Mouse (Mus musculus) neural tube, embryonic 12.5 days (tissue): Measurements from ENCODE around the gene Rplp0. TPM values are rescaled to one million over a fixed set of nuclear protein-coding genes. Genes with fewer than 3 reads are reported as not detected.

Experiments
- ATAC-seq: fragments of 200-750 bp; cut with Nextera tagmentation; 2 replicates; pipeline ENCODE4 v1.8.0; 2017; ENCODE audit warnings: low read depth, mild to moderate bottlenecking, moderate TSS enrichment, moderate library complexity; ENCODE audit not compliant: low FRiP score
- H3K27ac ChIP-seq: fragments of 300-500 bp; sonication (generic); 2 replicates; pipeline ENCODE4 v1.5.1; 2016
- H3K27me3 ChIP-seq: fragments of 300-500 bp; sonication (generic); replicated peaks from 2 replicates; pipeline ENCODE4 v1.6.1; 2016; ENCODE audit warnings: mild to moderate bottlenecking
- H3K36me3 ChIP-seq: fragments of 300-500 bp; sonication (generic); 2 replicates; pipeline ENCODE4 v1.6.1; 2016; ENCODE audit warnings: mild to moderate bottlenecking
- H3K4me1 ChIP-seq: fragments of 300-500 bp; sonication (generic); 2 replicates; pipeline ENCODE4 v1.6.1; 2016
- H3K4me2 ChIP-seq: fragments of 300-500 bp; sonication (generic); replicated peaks from 2 replicates; pipeline ENCODE4 v1.6.1; 2016; ENCODE audit warnings: mild to moderate bottlenecking
- H3K4me3 ChIP-seq: fragments of 300-500 bp; sonication (generic); 2 replicates; pipeline ENCODE4 v1.5.1; 2016
- H3K9ac ChIP-seq: fragments of 300-500 bp; sonication (generic); 2 replicates; pipeline ENCODE4 v1.6.1; 2016; ENCODE audit warnings: mild to moderate bottlenecking
- H3K9me3 ChIP-seq: fragments of 300-500 bp; sonication (generic); 2 replicates; pipeline ENCODE4 v1.6.1; 2016; ENCODE audit warnings: mild to moderate bottlenecking
- WGBS: fragments of 180-500 bp; shearing (Covaris S2); methylation state at CpG from one replicate; pipeline ENCODE4 v1.1.7; 2016; 5-methylcytosine and 5-hydroxymethylcytosine counted together
- polyA plus RNA-seq: library from polyadenylated mRNA; unstranded; fragments of >200 nt; fragmentation: Nextera tagmentation; extraction: Ambion mirVana; gene quantifications from 2 replicates; pipeline ENCODE4 v1.2.1, GENCODE M21; 2016

The Rplp0 gene
- polyA plus RNA-seq, 1 experiment from 2014 or later = 843 TPM

DNA sequence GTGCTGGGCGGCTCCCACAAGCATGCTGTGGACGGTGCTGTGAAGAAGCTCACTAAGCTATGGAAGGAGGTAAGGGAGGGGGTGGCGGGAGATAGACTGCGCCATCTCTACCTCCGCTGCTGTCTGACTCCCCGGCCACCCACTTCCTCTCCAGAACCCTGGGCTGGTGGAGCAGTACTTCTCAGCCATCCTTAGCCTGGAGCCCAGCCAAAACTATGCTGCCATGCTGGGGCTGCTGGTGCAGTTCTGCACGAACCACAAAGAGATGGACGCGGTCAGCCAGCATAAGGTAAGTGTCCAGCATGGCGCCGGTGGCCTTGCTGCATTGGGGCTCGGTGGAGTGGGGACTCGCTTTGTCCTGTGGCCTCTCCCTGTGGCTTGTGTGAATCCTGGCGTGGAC, 19.7 kb downstream of the Rplp0 start:
- H3K4me1 ChIP-seq = no peaks in the 10 kb centered on the region
- 98% methylated on average over 14 of the region's 14 CpGs for WGBS
- H3K27me3 ChIP-seq = no peaks in the 10 kb centered on the region

DNA sequence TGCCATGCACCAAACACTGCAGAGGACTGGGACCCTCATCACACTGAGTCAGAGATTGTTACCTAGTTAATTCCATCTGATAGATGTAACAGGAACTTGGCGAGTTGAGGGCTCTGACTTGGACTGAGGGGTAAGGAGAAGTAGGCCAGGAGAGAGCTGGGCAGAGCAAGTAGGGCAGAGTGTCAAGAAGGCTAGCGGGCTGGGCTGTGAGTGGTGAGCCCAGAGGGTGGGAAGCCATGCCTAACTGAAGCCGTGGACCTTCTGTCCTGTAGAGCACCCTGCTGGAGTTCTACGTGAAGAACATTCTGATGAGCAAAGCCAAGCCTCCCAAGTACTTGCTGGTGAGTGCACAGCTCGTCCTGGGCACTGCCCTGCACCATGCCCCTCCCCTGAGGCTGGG, 20.1 kb downstream of the Rplp0 start:
- Histone ChIP-seq H3K4me3 (no peak overlapping the region), H3K4me1 (no peaks in the 10 kb centered on the region), H3K9me3 (peaks cover 14% of the 10 kb centered on the region), H3K27ac (no peak overlapping the region), H3K36me3 (peaks cover 95% of the 10 kb centered on the region), H3K27me3 (no peaks in the 10 kb centered on the region), H3K9ac (no peak overlapping the region), H3K4me2 (no peak overlapping the region)
- 88% methylated on average over 5 of the region's 5 CpGs for WGBS
- no peak for ATAC-seq

More for the DNA sequence above, 19.7 kb downstream of the Rplp0 start:
- Histone ChIP-seq H3K9ac (no peak overlapping the region), H3K9me3 (peaks cover 14% of the 10 kb centered on the region), H3K27ac (no peak overlapping the region), H3K4me2 (no peak overlapping the region), H3K36me3 (peaks cover 95% of the 10 kb centered on the region), H3K4me3 (no peak overlapping the region)
- ATAC-seq = no peak

DNA sequence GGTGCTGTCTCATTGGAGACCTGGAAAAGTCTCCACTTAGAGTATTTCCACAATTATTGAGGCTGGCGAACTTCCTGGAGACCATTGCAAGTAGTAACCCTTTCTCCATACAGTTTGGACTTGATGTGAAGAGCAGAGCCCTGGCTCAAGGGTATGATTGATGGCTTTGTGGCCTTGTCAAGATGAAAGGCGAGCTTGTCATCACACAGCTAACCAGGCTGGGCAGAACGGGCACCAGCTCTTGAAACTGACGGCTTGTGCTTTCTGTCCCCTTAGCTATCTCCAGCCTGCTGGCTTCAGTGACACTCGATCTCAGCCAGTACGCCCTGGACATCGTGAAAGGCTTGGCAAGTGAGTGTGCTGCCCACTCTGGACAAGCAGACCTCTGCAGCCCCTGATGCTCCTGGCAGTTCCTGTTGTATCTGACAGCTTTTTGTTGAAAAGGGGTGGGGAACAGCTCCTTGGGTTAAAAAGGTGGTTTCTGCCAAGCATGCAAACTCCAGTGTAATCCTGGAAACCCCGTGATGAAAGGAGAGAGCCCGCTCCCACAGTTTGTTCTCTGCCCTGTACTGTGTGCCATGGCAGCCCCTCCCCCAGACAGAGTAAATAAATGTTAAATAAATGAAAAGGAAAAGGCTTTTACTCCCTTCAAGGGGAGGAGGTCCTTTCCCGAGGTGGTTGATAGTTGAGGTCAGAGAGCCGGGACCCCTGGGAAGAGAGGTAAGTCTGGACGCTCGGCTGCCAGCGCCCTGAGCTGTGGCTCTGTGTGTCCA, 21.1 kb downstream of the Rplp0 start:
- H3K4me1 ChIP-seq = no peaks in the 10 kb centered on the region
- peaks cover 95% of the 10 kb centered on the region for H3K36me3 ChIP-seq
- H3K9ac ChIP-seq = no peak overlapping the region
- H3K9me3 ChIP-seq = peaks cover 14% of the 10 kb centered on the region
- ATAC-seq = no peak
- H3K27ac ChIP-seq = no peak overlapping the region
- H3K4me2 ChIP-seq = no peak overlapping the region
- 91% methylated on average over 14 of the region's 14 CpGs for WGBS
- no peaks in the 10 kb centered on the region for H3K27me3 ChIP-seq
- H3K4me3 ChIP-seq = no peak overlapping the region

DNA sequence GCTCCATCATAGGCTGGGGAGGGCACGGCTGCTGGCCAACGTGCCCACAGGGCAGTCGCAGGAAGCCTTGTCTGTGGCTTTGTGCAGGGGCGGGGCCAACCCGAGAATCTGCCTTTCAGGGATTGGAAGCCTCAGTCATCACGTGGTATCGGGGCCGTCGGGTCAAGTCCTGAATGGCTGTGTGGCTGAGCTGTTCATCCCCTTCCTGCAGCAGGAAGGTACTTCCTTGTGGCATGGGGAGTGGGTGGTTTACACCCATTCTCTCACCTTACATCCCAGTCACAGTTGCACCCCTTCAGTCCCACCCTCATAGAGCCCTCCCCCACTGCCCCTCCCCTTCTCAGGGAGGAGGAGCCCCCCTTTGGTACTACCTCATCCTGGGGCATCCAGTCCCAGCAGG, 22.4 kb downstream of the Rplp0 start:
- peaks cover 97% of the 10 kb centered on the region for H3K36me3 ChIP-seq
- H3K27ac ChIP-seq = no peak overlapping the region
- no peak overlapping the region for H3K4me2 ChIP-seq
- H3K9ac ChIP-seq = no peak overlapping the region
- no peak for ATAC-seq
- no peaks in the 10 kb centered on the region for H3K4me1 ChIP-seq
- no peaks in the 10 kb centered on the region for H3K27me3 ChIP-seq
- H3K4me3 ChIP-seq = no peak overlapping the region
- WGBS = 96% methylated on average over 9 of the region's 9 CpGs
- peaks cover 14% of the 10 kb centered on the region for H3K9me3 ChIP-seq

DNA sequence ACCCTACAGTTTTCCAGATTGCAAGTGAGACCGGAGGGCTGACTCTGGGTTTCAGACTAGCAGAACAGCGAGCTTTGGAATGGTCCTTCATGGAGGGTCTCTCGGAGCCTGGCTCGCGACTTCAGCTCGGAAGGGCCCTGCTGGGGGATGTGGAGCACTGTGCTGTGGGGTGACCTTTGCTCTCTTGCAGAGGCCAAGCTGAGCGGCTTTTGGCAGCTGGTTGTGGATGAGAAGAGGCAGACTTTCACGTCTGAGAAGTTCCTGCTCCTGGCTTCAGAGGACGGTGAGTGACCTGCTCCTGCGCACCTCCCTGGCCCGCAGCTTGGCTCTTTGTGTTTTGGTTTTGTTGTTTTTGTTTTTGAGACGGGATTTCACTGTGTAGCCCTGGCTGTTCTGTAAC, 26.3 kb downstream of the Rplp0 start:
- Histone ChIP-seq H3K4me1 (no peaks in the 10 kb centered on the region), H3K4me2 (no peak overlapping the region), H3K9me3 (peaks cover 14% of the 10 kb centered on the region), H3K36me3 (peaks cover 97% of the 10 kb centered on the region), H3K27ac (no peak overlapping the region), H3K27me3 (no peaks in the 10 kb centered on the region), H3K4me3 (no peak overlapping the region), H3K9ac (no peak overlapping the region)
- 90% methylated on average over 12 of the region's 12 CpGs for WGBS
- ATAC-seq = no peak

DNA sequence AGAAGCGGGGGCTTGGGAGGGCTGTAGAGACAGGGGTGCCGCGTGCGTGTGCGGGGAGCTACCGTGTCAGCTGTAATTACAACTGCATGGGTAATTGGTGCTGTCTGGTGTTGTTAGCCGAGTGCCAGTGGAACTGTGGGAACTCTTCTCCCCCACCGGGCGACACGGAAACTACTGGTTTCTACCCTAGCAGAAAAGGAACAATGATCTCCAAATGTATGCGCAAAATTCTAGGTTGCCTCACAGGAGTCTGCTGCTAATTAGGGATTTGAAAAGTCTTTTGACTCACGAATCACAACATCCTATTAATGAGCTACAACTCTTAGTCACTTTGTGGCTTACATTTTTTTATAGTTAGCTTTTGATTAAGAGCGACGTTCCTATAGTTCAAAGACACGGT, 26.9 kb downstream of the Rplp0 start:
- no peaks in the 10 kb centered on the region for H3K4me1 ChIP-seq
- WGBS = 88% methylated on average over 15 of the region's 15 CpGs
- no peak overlapping the region for H3K4me3 ChIP-seq
- peaks cover 14% of the 10 kb centered on the region for H3K9me3 ChIP-seq
- no peak overlapping the region for H3K4me2 ChIP-seq
- no peaks in the 10 kb centered on the region for H3K27me3 ChIP-seq
- no peak for ATAC-seq
- H3K9ac ChIP-seq = no peak overlapping the region
- no peak overlapping the region for H3K27ac ChIP-seq
- H3K36me3 ChIP-seq = peaks cover 97% of the 10 kb centered on the region

DNA sequence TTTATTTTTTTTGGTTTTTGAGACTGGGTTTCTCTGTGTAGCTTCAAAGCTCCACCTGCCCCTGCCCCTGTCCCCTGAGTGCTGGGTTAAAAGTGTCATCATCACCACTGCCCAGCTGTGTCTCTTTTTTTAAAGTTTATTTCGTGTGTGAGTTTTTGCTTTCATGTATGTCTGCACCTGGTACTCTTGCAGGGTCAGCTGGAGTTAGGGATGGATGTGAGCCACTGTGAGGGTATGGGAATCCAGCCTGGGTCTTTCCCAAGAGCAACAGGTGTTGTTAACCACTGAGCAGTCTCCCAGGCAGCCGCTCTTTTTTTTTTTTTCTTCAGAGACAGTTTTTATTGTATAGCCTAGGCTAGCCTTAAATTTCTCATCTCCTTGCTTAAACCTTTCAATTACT, 27.5 kb downstream of the Rplp0 start:
- no peak for ATAC-seq
- Histone ChIP-seq H3K9me3 (peaks cover 13% of the 10 kb centered on the region), H3K4me1 (no peaks in the 10 kb centered on the region), H3K27me3 (no peaks in the 10 kb centered on the region), H3K27ac (no peak overlapping the region), H3K4me2 (no peak overlapping the region), H3K4me3 (no peak overlapping the region), H3K9ac (no peak overlapping the region), H3K36me3 (peaks cover 97% of the 10 kb centered on the region)
- 91% methylated on average over 2 of the region's 2 CpGs for WGBS

DNA sequence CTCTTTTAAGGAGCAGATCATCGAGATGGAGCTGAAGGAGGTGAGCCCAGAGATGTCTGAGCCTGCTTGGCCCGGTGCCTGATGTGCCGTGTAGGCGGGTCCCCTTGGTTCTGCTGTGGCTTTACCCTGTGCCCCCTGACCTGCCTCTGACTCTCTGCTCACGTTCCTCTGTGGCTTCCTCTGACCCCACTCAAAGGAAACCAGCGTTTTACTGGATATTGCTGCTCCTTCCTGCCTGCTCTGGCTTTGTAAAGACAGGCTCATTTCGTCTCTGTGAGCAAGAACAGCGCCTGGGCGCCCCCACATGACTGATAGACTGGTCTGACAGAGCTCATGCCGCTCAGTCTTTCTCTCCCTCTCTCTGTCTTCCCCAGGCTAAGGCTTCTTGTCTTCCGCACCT, 31.8 kb downstream of the Rplp0 start:
- H3K9ac ChIP-seq = no peak overlapping the region
- no peak for ATAC-seq
- H3K4me2 ChIP-seq = no peak overlapping the region
- no peak overlapping the region for H3K4me3 ChIP-seq
- H3K9me3 ChIP-seq = no peaks in the 10 kb centered on the region
- 88% methylated on average over 11 of the region's 11 CpGs for WGBS
- no peak overlapping the region for H3K27ac ChIP-seq
- no peaks in the 10 kb centered on the region for H3K4me1 ChIP-seq
- peaks cover 96% of the 10 kb centered on the region for H3K36me3 ChIP-seq
- H3K27me3 ChIP-seq = no peaks in the 10 kb centered on the region

DNA sequence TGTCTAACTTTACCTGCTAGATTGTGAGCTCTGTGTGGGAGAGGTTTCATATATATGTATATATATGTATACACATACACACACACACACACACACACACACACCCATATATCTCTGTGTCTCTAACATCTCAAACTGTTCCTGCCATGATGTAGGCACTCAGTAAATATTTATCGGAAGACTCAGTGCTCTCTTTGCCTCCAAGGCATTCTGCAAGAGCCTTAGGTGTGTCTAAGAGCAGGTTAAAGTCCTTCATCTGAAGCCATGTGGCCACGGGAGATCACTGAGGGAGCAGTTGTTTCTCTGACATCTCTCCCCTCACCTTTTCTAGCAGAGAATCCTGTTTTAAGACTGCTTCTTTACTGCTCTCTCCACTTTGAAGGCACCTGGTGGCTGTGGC, 32.2 kb downstream of the Rplp0 start:
- Histone ChIP-seq H3K4me2 (no peak overlapping the region), H3K36me3 (peaks cover 96% of the 10 kb centered on the region), H3K27ac (no peak overlapping the region), H3K4me3 (no peak overlapping the region), H3K27me3 (no peaks in the 10 kb centered on the region), H3K4me1 (no peaks in the 10 kb centered on the region), H3K9me3 (no peaks in the 10 kb centered on the region), H3K9ac (no peak overlapping the region)
- WGBS = 98% methylated on average over 2 of the region's 2 CpGs
- no peak for ATAC-seq

DNA sequence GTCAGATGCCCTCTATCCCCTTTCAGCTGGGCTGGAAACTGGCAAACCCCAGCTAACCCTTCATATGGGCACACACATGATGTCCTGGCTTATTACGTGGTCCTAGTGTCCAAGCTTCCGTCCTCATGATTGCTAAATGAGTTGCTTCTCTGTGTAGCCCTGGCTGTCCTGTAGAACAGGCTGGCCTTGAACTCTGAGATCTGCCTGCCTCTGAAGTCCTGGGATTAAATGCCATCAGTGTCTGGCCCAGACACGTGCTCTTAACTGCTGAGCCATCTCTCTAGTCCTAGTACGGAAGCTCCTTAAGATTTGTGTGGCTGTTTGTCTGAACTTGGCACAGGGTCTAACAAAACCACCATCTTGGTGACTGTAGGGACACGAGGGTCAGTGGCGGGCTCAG, 44.3 kb downstream of the Rplp0 start:
- no peak overlapping the region for H3K9ac ChIP-seq
- no peak overlapping the region for H3K4me2 ChIP-seq
- 95% methylated on average over 6 of the region's 6 CpGs for WGBS
- no peak overlapping the region for H3K27ac ChIP-seq
- no peaks in the 10 kb centered on the region for H3K9me3 ChIP-seq
- no peak for ATAC-seq
- no peaks in the 10 kb centered on the region for H3K4me1 ChIP-seq
- H3K27me3 ChIP-seq = no peaks in the 10 kb centered on the region
- H3K4me3 ChIP-seq = no peak overlapping the region
- H3K36me3 ChIP-seq = peaks cover 88% of the 10 kb centered on the region

DNA sequence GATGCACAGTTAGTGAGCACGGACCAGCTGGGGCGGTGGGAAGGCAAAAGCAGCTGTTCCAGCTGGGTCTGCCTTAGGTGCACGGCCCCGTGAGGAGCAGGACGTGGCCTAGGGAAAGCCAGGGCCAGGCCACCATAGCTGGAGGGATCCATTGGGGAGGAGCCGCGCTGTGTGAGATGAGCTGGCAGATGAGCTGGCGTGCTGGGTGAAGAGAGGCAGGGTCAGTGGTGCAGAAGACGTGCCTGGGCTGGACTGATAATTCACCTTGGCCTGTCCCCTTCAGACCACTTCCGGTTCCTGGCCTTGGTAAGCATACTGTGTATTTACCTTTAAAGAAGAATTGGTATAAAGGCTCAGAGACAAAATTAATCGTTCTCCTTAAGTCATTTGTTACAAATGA, 52.3 kb downstream of the Rplp0 start:
- Histone ChIP-seq H3K36me3 (peaks cover 95% of the 10 kb centered on the region), H3K9ac (no peak overlapping the region), H3K4me1 (no peaks in the 10 kb centered on the region), H3K27ac (no peak overlapping the region), H3K4me3 (no peak overlapping the region), H3K27me3 (no peaks in the 10 kb centered on the region), H3K9me3 (no peaks in the 10 kb centered on the region), H3K4me2 (no peak overlapping the region)
- ATAC-seq = no peak
- 93% methylated on average over 11 of the region's 11 CpGs for WGBS
